Mouse (Mus musculus): ENCODE measurements at regions not wholly inside any gene's neighbourhood (a gene's known extent, or its start where the extent isn't known, plus 50 kb on each side); places are given as distances from the start of the nearest gene placed in this dataset.

DNA sequence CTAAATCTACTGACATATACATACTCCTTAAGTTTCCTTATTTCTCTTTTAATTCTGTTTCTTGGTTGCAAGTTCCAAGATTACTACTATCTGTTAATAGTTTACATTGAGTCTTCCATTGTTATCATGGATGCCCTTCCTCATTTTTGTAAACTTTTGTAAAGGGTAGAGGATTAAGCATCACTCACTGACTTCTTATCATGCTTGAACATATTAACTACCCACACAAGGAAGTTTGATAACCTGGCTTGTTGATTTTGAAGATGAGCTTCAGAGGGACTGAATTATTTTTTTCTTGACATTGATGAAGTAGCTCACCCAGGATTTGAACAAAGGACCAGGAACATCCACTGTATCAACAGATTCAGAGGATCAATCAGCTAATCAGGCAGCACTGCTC, 162.8 kb upstream of the Fam98a start:
- DNase-seq (ENCODE audit: low spot score) = no peak

DNA sequence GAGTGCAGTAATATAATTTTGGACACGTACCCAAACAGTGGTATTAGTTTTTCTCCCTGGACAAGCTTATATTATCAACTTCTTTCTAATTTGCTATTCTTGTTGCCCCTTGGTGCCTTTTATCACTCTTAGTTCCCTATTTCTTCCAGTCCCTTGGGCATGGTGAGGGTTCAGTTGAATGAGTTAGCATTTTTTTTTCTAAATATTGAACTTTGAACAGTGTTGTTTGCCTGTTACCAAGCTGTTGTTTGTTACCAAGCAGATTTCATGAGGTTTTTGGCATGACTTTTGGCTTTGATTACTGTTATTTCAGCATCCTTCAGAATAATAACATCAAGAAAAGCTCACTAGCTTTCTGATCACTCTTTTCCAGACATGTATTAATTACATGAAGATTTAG, 162.3 kb upstream of the Fam98a start:
- no peak for DNase-seq (ENCODE audit: low spot score)

DNA sequence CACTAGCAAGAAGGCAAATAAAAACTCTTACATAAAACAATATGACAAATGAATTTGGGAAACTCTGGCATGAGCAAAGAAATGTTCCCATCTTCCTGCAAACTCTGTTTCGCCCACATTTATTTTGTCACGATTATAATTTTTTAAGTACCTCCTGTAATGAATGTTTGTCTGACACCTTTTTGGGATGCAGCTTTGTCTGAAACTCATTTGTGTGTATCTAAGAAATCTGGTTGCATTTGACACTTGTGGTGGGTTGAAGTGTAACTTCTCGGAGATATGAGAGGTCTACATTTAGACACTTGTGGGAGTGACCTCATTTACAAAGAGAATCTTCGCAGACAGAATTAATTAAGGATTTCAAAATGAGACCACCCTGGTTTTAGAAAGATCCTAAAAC, 155.9 kb upstream of the Fam98a start:
- no peak for DNase-seq (ENCODE audit: low spot score)

DNA sequence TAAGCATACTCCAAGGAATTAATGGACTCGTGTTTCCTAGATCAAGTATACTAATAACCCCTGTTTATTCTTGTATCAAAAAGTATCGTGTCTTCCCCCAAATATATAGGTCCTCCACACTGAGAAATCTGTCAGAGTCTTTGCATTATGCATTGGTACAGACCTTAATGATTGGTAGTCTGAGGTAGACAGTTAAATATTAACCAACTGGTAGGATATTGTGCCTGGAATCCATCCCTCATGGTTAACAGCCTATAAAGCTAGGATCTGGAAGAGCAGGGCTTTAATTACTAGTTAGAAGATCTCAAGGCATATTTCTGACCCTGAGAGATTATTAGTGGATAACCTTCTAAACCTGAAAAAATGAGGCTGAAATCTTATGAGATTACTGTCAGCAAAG, 153.6 kb upstream of the Fam98a start:
- DNase-seq (ENCODE audit: low spot score) = no peak

DNA sequence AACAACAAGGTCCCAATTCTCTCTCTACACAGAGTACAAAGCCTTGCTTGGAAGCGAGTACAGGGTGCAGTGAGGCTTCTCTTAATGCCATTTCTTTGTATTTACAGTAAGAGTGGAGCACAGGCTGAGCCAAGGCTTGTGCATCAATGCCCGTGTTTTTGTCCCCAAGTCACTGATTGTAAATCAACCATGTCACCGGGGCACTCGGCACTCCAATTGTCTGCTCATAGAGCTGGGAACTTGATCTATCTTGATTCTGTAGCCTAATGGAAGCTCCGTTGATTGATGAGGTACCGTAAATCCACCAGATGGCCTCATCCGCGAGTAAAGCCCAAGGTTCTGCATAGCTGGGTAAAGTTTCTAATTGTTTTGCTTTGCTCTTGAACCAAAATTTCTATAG, 152.1 kb upstream of the Fam98a start:
- DNase-seq (ENCODE audit: low spot score) = no peak

DNA sequence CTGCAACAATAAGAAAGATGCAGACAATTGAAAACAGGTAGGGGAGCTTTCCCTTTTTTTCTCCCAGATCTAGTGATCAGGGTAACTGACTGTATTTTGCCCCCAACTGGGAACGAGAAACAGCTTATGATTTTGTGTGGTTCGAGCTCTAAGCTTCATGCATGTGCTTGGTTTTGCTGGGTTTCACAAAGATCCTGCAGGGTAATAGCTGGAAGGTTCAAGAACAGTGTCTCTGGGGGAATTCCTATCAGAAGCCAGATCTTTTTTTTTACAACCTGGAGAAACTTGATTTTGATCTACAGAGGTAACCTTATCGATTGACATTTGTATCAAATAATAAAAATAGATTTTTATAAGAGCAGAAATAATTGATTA, 145.0 kb upstream of the Fam98a start:
- DNase-seq (ENCODE audit: low spot score) = no peak

DNA sequence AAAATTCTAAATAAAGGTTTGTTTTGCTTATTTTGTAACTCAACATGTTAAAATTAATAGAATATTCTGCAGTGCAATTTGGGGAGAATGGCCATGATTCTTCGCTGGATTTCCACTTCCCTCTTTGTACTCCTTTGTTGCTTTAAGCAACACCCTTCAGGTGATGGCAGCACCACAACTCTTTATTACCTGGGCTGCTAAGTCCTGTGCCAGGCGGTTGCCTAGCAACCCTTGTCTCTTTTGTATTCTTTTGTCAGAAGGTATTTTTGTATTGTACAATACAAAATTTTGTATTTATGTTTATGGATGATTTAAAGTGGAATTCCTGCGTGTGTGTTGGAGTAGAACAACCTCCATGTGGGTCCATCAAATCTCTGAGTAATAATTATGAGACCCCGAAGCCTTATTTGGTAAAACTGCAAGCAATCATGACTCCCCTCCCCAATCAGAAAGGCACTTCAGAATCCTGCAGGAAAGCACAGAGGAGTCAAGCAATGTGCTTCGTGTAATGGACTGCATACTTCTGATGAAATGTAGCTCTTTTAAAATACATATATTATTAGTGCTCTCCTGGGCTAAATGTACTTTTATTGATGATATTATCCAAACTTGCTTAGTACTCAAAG, 144.5 kb upstream of the Fam98a start:
- DNase-seq (ENCODE audit: low spot score) = no peak

DNA sequence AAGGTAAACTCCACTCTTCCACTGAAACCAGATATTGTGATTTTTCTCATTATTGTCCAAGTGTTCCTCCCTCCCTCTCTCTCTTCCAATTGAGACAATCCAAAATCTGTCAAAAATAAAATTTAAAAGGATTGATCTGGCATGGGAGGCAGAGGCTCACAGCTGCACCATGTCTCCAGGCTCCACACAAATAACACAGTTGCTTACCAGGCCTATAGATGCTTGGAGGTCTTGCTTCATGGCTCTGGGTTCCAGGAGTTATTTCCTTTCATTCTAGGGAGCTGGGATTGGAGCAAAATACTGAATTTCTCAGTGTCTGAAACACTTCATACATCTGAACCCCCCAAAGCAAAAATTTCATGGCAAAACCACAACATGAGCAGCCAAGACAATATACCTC, 134.2 kb upstream of the Fam98a start:
- DNase-seq (ENCODE audit: low spot score) = no peak

DNA sequence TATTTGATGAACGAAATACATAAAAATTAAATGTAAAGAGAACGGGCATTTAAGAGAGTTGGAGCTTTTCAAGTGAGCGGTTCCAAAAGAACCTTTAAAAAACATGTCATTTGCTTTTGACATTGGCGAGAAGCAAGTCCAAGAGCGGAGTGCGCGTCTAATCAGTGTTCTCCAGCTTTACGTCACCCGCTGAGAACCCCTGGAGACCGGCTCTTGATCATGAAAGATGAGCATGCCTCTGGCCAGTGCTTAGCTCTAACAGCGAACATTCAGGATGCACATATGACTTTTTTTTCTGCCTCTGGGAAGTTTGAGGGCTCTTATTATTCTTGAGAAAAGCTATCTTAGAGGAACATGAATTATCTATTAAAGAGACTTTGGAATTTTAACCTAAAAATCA, 95.2 kb upstream of the Fam98a start:
- DNase-seq (ENCODE audit: low spot score) = no peak

DNA sequence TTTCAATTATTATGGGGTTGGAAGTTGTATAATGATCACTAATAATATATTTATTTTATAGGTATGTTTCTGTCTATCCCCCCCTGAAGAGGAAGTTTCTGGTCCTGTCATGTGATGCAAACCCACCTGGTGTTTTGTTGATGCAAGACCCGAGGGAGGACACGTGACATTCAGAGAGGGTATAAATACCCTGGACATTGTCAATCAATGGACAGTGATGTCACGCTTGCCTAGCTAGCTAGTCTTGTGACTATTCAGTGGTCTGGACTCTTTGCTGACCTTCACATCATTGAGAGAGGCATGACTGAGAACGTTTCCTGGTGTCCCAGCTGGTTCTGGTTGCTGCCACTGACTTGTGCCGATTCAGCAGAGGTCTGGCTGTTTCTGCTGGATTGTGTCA, 93.0 kb upstream of the Fam98a start:
- no peak for DNase-seq (ENCODE audit: low spot score)

DNA sequence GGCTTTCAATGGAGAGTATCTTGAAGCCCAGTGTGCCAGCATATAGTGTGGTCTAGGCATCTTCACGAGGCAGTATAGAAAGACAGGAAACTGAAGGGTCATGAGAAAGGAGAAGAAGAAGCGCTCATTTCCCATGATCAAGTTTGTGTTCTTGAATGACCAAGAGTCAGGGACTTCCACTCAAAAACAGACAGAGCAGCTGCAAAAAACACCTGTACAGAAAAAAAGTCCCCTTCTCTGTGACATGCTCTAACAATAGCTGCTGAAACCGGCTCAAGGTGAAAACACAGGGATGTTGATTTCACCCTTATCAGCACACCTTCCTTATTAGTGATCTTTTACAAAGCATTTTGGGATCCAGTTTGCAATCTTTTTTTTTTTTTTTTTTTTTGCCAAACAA, 90.6 kb upstream of the Fam98a start:
- no peak for DNase-seq (ENCODE audit: low spot score)

DNA sequence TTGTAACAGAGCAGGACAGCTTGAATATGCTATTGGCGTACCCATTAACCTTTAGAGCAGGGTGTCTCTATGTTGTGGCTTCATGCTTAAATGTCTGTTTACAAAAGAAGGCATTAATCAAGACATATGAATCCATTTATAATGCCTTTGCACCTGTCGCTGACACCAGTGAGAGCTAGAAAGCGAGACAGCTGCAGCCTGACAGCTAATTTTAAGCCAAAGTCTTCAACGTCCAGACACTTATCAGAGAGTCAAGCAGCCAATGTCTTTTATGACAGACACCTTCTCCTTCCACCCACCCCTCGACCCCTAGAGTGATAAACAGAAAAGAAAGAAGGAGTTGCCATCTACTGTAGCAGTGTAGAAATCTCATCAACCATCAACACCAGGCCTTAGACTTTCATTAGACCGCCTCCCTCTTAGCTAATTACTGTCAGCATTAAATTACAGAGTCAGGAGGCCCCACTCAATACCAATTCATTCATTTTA, 89.3 kb upstream of the Fam98a start:
- DNase-seq (ENCODE audit: low spot score) = no peak

DNA sequence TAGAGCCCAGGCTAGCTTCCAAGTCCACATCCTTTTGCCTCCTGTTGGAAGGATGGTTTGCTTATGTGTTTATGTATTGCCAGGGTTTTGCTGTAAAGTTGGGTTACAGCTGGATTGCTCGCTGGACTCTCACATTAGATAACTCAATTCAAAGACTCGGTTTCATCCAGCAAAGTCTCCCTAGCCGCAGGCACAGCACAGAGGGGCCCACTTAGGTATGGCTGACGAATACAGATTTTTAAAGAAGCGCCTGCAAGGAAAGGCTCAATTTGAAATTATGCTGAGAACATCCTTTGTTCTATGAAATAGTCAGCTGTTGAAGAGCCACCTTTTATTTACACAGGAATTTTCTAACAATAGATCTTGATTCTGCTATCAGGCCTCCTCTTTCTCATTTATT, 88.8 kb upstream of the Fam98a start:
- DNase-seq (ENCODE audit: low spot score) = no peak

DNA sequence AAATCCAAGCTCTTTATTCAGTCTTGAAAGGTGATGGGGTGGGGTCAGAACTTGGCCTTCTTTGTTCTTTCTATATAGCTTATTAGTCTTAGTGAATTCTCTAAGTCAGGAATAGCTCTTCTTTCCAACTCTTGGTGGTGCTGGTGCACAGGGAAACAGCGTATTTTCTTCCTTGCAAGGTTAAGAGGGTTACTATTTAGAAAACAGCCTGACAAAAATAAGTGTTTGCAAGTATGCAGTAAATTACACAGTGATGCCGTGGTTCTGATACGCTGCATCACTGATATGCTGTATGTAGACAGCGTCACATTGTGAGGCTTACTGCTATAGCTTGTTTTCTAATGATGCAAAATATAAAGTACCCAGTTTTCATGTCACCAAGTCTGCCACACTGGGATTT, 78.1 kb upstream of the Fam98a start:
- DNase-seq (ENCODE audit: low spot score) = no peak

DNA sequence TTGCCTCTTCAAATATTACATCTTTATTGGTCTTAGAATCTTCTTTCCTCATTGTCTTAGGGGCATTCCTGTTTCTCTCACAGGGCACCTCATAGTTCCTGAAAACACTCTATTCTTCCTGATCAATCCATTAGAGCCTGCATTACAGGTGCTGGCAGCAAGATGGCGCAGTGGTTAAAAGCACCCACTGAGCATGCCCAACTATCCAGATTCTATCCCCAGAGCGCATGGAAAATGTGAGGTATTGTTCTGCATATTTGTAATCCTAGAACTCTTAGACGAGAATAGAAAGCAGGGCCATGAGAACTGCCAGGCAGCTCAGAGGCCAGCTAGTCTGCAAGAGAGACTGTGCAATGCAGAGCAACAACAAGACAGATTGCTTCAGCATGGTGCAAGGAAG, 67.7 kb upstream of the Fam98a start:
- DNase-seq (ENCODE audit: low spot score) = no peak

DNA sequence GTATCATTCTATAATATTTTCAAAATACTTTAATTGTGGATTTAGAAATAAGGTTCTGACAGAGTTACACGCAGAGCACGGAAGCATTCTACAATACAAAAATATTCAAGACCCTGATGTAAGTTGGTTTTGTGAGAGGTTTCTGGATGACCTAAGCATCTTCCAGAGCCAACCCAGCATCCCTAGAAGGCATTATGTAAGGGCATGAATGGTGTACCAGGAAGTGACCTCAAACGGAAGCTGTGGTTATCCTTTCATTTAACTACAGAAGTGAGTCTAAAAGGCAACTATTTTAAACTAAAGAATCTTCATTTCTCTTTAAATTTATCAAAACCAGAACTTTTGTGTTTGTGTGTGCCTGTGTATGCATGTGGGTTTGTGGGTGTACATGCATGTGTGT, 66.8 kb upstream of the Fam98a start:
- DNase-seq (ENCODE audit: low spot score) = no peak

DNA sequence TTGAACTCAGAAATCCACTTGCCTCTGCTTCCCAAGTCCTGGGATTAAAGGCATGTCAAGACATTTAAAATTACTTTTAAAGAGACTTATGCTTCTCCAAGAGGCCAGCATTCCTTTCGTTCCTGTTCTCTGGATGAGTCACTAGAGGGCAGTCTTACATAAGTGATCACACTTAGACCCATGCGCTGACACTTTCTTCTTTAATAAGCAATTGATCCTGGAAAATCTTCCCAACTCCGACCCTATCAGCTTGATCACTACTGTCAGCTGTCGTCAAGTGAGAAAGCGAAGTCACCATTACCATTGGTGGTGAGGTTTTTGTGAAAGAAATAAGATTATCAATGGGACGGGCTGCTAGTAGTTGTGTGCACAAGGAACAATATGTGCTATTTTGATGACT, 65.5 kb upstream of the Fam98a start:
- peak; percentile 18 for DNase-seq (ENCODE audit: low spot score)

DNA sequence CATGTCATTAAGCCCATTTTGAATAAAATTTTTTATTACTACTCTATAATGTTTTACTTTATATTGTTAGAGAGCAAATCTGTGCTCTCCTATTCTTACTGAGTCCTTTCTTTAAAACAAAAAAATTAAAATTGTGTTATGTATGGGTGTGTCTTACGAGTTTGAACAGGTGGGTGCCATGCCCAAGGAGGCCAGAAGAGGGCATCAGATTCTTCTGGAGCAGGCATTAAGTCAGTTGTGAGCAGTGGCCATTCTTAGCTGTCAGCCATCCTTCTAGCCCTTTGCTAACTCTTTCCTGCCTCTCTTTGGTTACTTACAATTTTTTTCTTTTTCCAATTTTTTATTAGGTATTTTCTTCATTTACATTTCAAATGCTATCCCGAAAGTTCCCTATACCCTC, 63.6 kb upstream of the Fam98a start:
- no peak for DNase-seq (ENCODE audit: low spot score)

DNA sequence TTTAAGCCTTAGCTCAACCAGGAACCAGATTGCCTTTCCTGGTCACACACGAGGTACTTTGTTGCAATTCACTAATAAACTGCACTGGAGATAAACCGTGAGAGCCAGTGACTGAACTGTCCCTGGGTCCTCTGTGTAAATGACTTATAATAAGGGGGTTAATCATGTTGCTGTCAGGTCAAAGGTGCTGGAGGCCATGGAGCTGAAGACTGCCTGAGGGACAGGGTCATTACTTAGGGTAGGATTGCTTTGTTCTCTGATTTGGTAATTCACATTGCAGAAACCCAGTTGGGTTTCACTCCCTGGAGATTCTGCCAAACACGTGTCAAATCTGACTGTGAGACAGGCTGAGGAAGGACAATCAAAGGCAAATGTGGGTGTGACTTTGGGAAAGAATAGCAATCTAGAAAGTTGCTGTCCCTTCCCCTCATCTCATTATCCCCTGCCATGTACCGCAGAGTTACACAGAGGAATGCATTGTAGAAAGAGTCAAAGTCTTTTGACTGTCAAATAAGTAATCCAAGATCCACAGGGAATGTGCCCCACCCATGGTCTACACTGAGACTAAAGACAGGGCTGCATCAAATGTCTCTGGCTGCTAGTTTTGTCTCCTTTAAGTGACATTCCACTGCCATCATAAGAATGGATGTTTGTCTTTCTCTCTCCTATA, 51.8 kb upstream of the Fam98a start:
- DNase-seq (ENCODE audit: low spot score) = peak; percentile 50
